Mouse (Mus musculus) erythroblast, embryonic 14.5 days (primary cell): ENCODE measurements around the gene Psmd3. TPM values are rescaled to one million over a fixed set of nuclear protein-coding genes. Genes with fewer than 3 reads are reported as not detected.

Source experiments
- H3K27me3 ChIP-seq: 2 replicates; pipeline ENCODE4 v1.6.1; 2012; ENCODE audit warnings: inconsistent platforms; ENCODE audit not compliant: control insufficient read depth
- H3K36me3 ChIP-seq: 2 replicates; pipeline ENCODE4 v1.6.1; 2012; ENCODE audit warnings: mild to moderate bottlenecking, inconsistent platforms; ENCODE audit not compliant: control insufficient read depth
- H3K4me1 ChIP-seq: 2 replicates; pipeline ENCODE4 v1.6.1; 2012; ENCODE audit warnings: inconsistent platforms; ENCODE audit not compliant: control insufficient read depth
- H3K4me3 ChIP-seq: replicated peaks from 2 replicates; pipeline ENCODE3; 2012; ENCODE audit warnings: moderate library complexity, mild to moderate bottlenecking, inconsistent platforms
- H3K9me3 ChIP-seq: 2 replicates; pipeline ENCODE4 v1.6.1; 2012; ENCODE audit warnings: low read length, inconsistent platforms, mixed read lengths; ENCODE audit not compliant: control insufficient read depth
- GATA1 ChIP-seq: IDR thresholded peaks from 2 replicates; pipeline ENCODE4 v1.6.1; 2012; ENCODE audit warnings: low read length, inconsistent platforms, mixed read lengths
- TAL1 ChIP-seq: IDR thresholded peaks from 3 replicates; pipeline ENCODE4 v1.6.1; 2012; ENCODE audit warnings: low read length, inconsistent platforms, mixed read lengths
- polyA plus RNA-seq: library from polyadenylated mRNA; stranded (reverse); fragments of >175 nt; gene quantifications from 2 replicates; pipeline ENCODE4 v1.2.3, GENCODE M21; 2012

Psmd3 gene
- polyA plus RNA-seq, 1 experiment: 15.0 TPM

DNA sequence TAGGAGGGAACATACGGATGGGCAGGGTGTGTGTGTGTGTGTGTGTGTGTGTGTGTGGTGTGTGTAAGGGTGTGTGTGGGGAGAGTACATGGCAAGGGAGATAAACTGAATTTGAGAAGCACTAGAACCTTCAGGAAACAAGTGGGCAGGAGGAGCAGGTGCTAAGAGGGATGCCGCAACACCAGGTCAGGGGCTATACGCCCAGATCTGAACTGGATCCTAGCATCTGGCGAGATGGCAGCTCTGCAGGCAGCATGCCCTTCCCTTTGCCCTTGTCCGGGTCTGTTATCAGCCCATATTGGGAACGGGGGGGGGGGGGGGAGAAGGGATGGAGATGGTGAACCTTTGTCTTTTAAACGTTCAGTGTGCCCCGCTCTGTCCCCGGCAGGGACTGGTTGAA, 56.6 kb downstream of the Psmd3 start:
- peaks cover 62% of the 10 kb centered on the region for H3K4me1 ChIP-seq
- H3K36me3 ChIP-seq: no peaks in the 10 kb centered on the region; the same call in 1 of the 2 replicates
- no peaks in the 10 kb centered on the region for H3K27me3 ChIP-seq
- TF ChIP-seq TAL1: no peak
- TF ChIP-seq GATA1: no peak
- peaks cover 6% of the 10 kb centered on the region for H3K9me3 ChIP-seq
- peak overlapping the region; percentile 24 for H3K4me3 ChIP-seq

DNA sequence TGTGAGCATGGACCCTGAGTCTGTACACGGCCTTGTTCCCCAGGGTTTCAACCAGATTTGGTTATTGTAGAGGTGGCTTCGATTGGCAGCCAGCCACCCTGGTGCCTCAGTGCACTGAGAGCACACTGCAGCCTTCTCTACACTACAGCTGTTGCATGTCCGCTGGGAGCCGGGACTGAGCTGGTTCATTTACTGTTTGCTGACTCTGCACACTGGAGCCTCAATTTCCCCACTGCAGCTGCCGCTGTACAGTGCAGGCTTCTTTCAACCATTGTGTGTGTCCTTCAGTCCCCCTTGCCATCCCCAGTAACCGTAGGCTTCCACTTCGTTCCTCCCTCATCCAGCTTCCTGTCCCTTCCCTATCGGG, 57.7 kb downstream of the Psmd3 start:
- H3K9me3 ChIP-seq: no peaks in the 10 kb centered on the region
- TF ChIP-seq TAL1: no peak
- no peak for TF ChIP-seq GATA1
- peaks cover 73% of the 10 kb centered on the region for H3K4me1 ChIP-seq
- H3K36me3 ChIP-seq: peaks cover 5% of the 10 kb centered on the region
- H3K4me3 ChIP-seq: peak overlapping the region; percentile 84
- H3K27me3 ChIP-seq: no peaks in the 10 kb centered on the region

DNA sequence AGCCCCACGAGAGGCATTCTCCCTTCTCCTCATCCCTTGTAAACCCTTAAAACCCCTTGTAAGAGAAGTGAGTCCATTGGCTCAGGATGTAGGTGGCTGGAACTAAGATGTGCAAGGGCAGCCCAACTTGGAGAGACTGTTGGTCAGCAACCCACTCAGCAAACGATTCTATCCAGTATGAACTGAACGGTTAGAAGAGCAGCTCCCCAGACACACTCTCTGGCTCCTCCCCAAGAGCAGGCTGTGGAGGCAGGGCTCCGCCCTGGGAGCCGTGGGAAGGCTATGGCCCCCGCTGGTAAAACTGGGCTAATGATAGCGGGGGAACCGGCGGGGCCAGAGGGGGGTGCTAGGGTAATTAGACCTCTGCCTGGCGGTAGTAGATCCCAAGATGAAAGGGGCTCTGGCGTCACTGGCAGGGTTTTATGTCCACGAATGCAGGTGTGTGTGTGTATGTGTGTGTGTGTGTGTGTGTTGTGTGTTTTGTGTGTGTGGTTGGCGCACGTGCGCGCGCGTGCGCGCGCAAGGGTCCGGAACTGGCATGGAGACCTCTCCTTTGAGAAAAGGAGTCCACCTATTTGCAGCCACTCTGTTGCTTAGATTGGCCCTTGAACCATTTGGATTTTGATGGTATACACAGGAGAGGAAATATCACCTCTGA, 58.2 kb downstream of the Psmd3 start, which contains the start of gene Thra:
Gene Thra (plus strand): TSS at position 246 of the 658 bp plus-strand sequence.
- H3K27me3 ChIP-seq: no peaks in the 10 kb centered on the region
- peaks cover 77% of the 10 kb centered on the region for H3K4me1 ChIP-seq
- peaks cover 5% of the 10 kb centered on the region for H3K36me3 ChIP-seq
- H3K4me3 ChIP-seq: peak within 1 kb of the TSS; percentile 84
- TF ChIP-seq TAL1 (no peak), GATA1 (no peak)
- H3K9me3 ChIP-seq: no peaks in the 10 kb centered on the region

DNA sequence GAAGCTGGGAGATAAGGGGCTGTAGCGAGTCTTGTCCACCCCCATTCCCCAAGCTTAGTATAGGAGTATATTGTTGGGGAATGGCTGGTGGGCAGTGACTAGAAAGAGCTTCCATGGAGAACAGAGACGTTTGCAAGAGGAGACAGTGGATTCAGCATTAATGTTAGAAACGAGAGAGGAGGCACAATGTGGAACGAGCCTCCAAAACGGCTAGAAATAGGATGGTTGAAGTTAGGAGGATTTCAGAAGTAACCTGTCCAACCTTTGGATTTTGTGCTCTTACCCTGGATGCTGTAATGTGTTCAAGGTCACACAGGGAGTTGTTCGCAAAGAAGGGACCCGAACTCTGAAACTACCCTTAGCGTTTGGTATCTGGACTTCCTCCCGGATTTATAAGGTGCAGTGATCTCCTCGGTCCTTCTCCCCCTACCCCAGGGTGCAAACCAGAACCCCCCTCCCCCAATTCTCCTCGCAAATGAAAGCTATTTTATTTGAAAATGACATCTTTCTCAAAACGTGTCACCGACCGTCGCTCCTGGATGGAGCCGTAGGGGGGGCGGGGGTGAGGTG, 58.8 kb downstream of the Psmd3 start:
- Histone ChIP-seq H3K9me3 (no peaks in the 10 kb centered on the region), H3K27me3 (no peaks in the 10 kb centered on the region), H3K4me3 (peak overlapping the region; percentile 84), H3K36me3 (peaks cover 12% of the 10 kb centered on the region), H3K4me1 (peaks cover 82% of the 10 kb centered on the region)
- TF ChIP-seq TAL1: no peak
- no peak for TF ChIP-seq GATA1

DNA sequence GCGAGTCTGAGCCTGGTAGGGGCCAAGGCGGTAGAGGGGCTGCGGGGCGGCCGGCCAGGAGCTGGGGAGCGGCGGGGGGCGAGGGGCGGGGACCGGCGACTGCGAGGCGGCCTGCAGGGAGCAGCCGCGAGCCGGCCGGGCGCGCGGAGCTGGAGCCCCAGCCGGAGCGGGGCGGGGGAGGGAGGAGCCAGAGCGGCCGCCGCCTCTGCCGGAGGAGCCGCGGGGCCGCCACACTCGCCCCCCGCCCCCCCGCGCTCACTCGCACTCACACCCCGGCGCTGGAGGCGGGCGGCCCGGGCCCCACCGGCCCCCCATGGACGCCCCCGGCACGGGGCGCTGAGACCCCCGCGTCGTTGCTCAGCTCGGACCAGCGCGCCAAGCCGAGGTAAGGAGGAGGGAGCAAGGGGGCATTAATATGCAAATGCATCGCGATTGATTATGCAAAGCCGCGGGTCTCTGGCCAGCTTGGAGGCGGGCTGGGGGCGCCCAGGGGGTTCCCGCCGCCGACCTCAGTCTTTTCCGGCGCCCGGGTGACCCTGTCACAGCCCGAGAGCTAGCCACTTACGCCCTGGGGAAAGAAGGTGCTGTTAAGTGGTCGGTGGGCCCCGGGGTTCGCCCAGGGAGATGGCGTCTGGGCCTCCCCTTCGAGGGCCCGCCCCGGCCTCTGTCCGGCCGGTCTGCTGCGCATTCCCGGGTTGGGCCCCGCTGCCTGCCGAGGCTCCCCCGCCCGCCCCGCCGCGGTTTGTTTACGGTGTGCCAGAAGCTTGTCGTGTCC, 59.5 kb downstream of the Psmd3 start:
- TF ChIP-seq GATA1: no peak
- no peak for TF ChIP-seq TAL1
- peak overlapping the region; percentile 84 for H3K4me3 ChIP-seq
- H3K36me3 ChIP-seq: peaks cover 12% of the 10 kb centered on the region
- no peaks in the 10 kb centered on the region for H3K27me3 ChIP-seq
- peaks cover 88% of the 10 kb centered on the region for H3K4me1 ChIP-seq
- H3K9me3 ChIP-seq: no peaks in the 10 kb centered on the region

DNA sequence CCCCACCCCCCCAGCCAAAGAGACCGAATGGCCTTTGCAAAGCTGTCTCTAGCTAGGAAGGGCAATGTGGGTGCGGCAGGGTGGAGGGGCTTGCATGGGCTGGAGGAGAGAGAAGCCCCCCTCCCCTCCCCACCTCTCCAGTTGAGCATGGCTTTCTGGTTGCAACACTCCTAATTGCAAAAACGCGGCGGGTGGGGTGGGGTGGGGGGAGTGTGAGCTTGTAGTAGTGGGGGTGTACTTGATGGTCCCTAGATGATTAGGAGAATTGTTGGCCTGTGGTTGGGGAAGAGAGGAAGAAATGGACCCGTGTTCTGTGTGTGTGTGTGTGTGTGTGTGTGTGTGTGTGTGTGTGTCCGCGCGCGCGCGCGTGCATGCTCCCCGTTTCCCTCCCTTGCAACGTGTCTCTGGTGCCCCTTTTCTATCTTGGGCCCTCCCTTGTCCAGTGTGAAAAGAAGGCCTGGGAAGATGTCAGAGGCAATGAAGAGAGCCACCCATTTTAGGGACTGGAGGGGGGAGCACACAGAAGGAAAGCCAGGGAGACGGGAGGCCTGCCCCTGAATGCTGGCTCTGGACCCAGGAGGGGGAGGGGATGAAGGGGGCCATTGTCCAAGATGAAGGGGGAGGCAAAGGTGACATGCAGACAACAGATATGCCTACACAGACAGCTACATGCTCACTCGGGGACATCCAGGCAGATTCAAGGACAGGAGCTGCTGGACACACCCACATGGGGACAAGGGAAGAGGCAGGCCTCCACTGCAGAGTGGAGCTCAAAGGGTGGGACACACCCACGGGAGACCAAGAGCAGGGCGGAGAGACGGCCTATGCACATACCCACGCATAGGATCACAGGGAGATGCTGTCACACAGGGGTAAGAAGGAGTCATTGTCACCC, 60.3 kb downstream of the Psmd3 start:
- Histone ChIP-seq H3K36me3 (peaks cover 12% of the 10 kb centered on the region), H3K27me3 (no peaks in the 10 kb centered on the region), H3K4me1 (peaks cover 95% of the 10 kb centered on the region), H3K4me3 (peak overlapping the region; percentile 84), H3K9me3 (no peaks in the 10 kb centered on the region)
- TF ChIP-seq GATA1 (no peak), TAL1 (no peak)

DNA sequence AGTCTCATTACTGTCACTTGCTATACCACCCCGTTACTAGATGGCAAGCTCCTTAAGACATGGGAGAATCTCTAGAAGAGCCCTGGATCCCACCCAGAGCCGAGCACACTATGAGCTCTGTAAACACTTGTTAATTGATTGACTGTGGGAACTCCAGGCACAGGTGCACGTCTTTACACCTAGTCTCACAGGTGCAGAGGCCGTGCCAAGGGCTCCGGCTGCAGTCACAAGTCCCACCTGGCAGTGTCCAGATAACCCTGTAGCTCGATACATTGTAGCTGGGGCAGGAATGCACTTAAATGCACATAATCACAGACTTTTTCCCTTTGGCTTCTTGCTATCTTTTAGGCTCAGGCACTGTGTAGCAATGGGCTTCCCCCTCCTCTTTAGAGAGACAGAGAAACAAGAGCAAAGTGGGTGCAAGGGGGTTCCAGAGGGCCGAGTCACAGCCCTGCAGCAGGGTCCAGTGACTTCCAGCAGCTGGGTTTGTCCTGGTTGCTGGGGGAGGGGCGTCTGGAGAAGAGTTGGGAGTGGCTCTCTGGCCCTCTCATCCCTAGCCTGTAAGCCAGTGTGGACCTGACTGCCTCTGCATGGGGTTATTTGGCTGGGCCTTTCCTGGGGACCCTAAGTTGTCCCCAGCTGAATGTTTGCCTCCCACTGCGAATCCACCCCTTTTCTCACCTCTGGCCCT, 61.4 kb downstream of the Psmd3 start:
- H3K9me3 ChIP-seq: no peaks in the 10 kb centered on the region
- peaks cover 12% of the 10 kb centered on the region for H3K36me3 ChIP-seq
- H3K4me1 ChIP-seq: peaks cover 95% of the 10 kb centered on the region
- peak overlapping the region; percentile 24 for H3K4me3 ChIP-seq
- no peaks in the 10 kb centered on the region for H3K27me3 ChIP-seq
- TF ChIP-seq TAL1 (no peak), GATA1 (no peak)

DNA sequence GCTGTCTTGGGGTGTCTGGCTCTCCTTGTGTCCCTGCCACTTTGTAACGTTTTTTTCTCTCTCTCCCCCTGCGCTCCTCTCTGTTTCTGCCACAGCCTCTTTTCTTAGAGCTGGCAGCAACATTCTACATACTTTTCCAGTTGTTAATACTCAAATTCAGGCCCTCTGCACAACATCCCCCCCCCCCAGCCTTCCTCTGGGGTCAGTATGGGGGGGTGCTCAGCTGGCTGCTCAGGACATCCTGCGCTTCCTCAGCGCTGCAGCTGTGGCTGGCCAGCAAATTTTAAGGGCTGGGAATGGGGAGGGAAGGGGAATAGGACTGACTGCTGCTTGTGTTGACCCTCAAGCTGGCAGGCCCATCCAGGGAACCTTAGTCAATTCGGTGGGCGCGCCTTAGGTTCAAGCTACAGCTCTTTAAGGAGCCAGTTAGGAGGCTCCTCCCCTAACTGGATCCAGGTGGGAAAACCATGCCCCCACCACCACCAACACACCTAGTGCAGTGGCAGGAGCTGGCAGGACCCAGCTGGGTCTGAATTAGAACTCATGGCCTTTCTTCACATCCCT, 62.2 kb downstream of the Psmd3 start:
- Histone ChIP-seq H3K9me3 (no peaks in the 10 kb centered on the region), H3K36me3 (peaks cover 16% of the 10 kb centered on the region), H3K4me1 (peaks cover 96% of the 10 kb centered on the region), H3K4me3 (no peak overlapping the region), H3K27me3 (no peaks in the 10 kb centered on the region)
- TF ChIP-seq GATA1 (no peak), TAL1 (no peak)

Other genes starting within 250 kb of the Psmd3 start
- 3.1 and 4.4 TPM in 2 replicates for gene Mien1, start 243.6 kb upstream of the Psmd3 start, polyA plus RNA-seq
- gene Grb7, start 236.2 kb upstream of the Psmd3 start, polyA plus RNA-seq: 0.11 and 0.13 TPM in 2 replicates
- not detected in 2 replicates for gene Ikzf3, start 136.5 kb upstream of the Psmd3 start, polyA plus RNA-seq
- gene Zpbp2, start 131.5 kb upstream of the Psmd3 start, polyA plus RNA-seq: 0.08 and 0.09 TPM in 2 replicates
- gene Ormdl3, start 95.2 kb upstream of the Psmd3 start, polyA plus RNA-seq: 13.5 and 13.6 TPM in 2 replicates
- gene Lrrc3c, start 84.3 kb upstream of the Psmd3 start, polyA plus RNA-seq: not detected in 2 replicates
- not detected in 2 replicates for gene Gm12355, start 56.9 kb upstream of the Psmd3 start, polyA plus RNA-seq
- gene Gsdma3, start 56.2 kb upstream of the Psmd3 start, polyA plus RNA-seq: not detected in 2 replicates
- not detected in 2 replicates for gene Gsdma2, start 35.8 kb upstream of the Psmd3 start, polyA plus RNA-seq
- 0.03 TPM in 1 of 2 replicates, not detected in the other for gene Gsdma, start 18.2 kb upstream of the Psmd3 start, polyA plus RNA-seq
- gene Csf3, start 18.7 kb downstream of the Psmd3 start, polyA plus RNA-seq: not detected in 2 replicates
- 13.2 and 14.4 TPM in 2 replicates for gene Med24, start 46.9 kb downstream of the Psmd3 start, polyA plus RNA-seq
- 3.2 TPM in 2 replicates for gene Thra, start 58.1 kb downstream of the Psmd3 start, polyA plus RNA-seq
- gene Nr1d1, start 92.8 kb downstream of the Psmd3 start, polyA plus RNA-seq: 0.22 and 0.29 TPM in 2 replicates
- 2.7 TPM in 2 replicates for gene Msl1, start 113.0 kb downstream of the Psmd3 start, polyA plus RNA-seq
- gene Casc3, start 122.4 kb downstream of the Psmd3 start, polyA plus RNA-seq: 2.6 and 3.3 TPM in 2 replicates
- gene Rapgefl1, start 154.2 kb downstream of the Psmd3 start, polyA plus RNA-seq: not detected in 2 replicates
- gene Wipf2, start 181.1 kb downstream of the Psmd3 start, polyA plus RNA-seq: 0.81 TPM in 2 replicates
- gene Cdc6, start 225.2 kb downstream of the Psmd3 start, polyA plus RNA-seq: 0.76 and 0.82 TPM in 2 replicates
- 0.20 and 0.32 TPM in 2 replicates for gene Rara, start 245.3 kb downstream of the Psmd3 start, polyA plus RNA-seq